Mouse (Mus musculus) T-helper 17 cell (primary cell): ENCODE measurements around the gene 4930556J24Rik.
"Not testable (repeated sequence)": the region's sequence is repeated elsewhere in the genome, so short reads cannot be mapped to it uniquely, and the experiment has no call there.

Experiments used
- in situ Hi-C, 2 experiments: fragments of 300-600 bp; cut with MboI, MseI; formaldehyde crosslinking; loops; 1 replicate in 1 of 2; 2 replicates in 1 of 2; pipeline ENCODE4 v1.15.1; 2025; ENCODE audit warnings: high pct_unique_total_duplicates in 2 of 2

4930556J24Rik gene

DNA sequence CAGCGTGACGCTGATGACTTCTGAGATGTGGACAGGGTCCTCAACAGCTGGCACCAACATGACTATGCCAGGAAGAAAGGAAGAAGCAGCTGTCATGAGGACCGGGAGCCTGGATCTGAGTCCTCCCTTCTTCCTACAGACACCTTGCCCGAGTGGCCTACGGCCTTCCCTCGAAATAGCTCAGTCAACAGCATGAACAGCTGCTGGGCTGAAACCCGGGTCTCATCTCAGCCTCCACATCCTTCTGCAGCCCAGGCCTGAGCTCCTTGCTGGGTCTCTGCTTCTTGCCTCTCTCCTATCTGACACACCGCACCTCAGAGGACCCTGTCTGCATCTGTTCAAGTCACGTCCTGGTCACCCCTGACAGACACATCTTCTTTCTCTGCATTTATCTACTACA is 54.5 kb downstream of the 4930556J24Rik start:
- in situ Hi-C loops = no loop called here

DNA sequence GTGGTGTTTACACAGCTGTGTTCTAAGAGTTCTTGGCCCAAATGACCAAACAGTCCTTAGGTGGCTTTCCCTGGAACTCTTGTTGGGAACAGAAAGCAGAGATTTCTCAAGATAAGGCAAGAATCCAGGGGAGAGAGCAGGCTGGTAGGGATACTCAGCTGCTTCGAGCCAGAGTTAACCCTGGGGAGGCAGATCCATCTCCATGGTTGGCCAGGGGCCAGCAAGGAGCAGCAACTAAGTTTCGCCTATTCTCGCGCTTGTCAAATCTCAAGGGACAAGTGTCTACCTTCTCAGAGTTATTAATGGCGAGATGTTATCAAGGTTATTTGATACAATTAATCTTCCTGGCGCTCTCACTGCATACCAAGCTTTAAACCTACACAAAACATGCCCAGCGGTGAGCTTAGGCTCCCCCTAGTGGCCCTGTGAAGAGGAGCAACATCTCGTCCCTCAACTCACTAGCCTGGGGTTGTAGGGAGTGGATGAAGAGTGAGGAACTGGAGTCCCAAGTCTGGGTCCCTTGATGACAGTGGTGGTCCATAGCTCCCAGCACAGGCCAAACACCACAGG is 55.2 kb downstream of the 4930556J24Rik start:
- in situ Hi-C loops = no loop called here

- in situ Hi-C loops = no loop called here
These were observed 56.1 kb downstream of the 4930556J24Rik start for GRCm38 (mm10) chr11:3920476-3920875.

GRCm38 (mm10) chr11:3918738-3919137 is 57.8 kb downstream of the 4930556J24Rik start:
- in situ Hi-C loops = no loop called here

DNA sequence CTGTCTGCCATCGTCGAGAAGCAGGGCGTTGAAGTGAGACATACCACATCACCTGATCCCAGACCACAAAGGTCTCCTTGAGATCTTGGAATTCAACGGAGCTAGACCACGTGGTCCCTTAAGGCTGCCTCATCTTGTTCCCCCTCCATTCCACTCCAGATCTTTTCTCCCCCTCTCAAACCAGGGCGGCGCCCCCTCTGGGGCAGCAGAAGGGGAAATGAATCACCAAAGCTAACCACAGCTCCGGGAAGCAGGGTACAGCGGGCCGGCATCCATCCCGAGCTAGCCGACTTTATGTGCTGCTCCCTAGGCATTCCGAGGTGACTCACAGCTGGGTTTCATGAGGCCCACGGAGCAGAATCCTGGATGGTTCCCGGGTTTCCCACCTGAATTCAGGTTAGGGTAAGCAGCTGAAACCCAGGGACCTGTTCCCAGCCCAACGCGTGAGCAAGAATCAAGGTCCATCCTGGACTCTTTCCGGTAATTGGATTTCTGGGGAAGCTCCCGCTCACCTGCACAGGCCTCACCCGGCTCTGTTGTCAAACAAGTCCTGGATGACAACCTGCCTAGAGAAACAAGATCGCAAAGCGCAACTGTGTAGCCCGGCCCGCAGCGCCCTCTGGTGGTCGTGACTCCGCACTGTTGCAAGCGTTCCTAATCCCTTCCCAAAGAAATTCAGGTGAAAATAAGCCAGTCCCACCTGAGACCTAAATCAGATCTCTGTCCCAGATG is 62.3 kb downstream of the 4930556J24Rik start, which contains the start of gene Slc35e4:
Gene Slc35e4, minus strand, starts transcription at position 556 of the 732 bp plus-strand sequence.
- in situ Hi-C loops = no loop called here

DNA sequence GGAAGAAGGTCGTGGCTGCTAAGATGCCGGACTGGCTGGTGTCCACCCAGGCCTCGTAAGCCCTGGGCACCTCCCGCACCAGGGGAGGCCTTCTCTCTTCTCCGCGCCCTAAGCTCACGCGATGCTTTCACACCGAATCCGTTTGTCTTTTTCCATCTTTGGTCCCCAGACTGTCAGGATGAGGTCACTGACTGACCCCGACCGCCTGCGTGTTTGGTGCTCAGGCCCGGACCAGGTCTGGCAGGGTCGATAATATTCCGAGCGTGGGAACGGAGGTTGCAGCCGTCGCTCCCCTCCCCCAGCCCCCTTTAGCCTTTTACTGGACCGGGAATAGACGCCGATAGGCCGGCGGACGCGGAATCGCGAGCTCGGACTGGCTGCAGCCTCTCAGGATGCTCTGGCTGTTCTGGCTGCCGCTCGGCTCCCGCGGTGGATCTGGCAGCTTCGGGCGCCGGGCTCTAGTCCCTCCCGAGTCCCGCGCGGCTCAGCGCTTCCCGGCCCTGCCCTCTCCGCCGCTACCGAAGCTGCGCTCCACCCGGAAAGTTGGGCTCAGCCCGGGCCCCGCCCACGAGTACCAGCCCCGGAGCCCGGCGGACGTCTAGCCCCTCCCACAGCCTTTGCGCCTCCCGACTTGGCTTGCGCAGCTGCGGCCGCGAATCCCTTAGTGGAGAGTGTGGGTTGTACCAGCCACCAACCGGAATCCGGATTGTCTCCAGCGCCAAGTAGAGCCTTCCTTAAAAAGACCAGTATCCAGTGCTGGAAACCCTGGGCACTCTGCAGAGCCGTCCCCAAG is 63.1 kb downstream of the 4930556J24Rik start:
- in situ Hi-C loops = no loop called here

DNA sequence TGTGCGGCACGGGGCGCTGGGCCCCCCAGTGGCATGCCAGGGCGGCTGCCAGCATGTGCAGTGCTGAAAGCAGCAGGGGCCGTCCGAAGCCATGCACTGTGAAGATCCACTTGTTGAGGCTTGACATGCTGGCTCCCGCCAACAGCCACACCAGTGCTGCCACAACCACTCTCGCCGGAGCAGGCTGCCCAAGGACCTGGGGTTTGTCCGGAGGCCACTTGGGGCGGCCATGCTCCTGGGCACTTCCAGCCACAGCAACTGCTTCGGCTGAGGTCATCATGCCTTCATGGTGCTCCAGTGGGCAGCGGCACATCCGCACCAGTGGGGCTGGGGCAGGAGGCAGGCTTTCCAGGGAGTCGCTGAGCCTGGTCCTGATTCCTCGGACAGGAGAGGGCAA is 63.7 kb downstream of the 4930556J24Rik start:
- in situ Hi-C loops = no loop called here

DNA sequence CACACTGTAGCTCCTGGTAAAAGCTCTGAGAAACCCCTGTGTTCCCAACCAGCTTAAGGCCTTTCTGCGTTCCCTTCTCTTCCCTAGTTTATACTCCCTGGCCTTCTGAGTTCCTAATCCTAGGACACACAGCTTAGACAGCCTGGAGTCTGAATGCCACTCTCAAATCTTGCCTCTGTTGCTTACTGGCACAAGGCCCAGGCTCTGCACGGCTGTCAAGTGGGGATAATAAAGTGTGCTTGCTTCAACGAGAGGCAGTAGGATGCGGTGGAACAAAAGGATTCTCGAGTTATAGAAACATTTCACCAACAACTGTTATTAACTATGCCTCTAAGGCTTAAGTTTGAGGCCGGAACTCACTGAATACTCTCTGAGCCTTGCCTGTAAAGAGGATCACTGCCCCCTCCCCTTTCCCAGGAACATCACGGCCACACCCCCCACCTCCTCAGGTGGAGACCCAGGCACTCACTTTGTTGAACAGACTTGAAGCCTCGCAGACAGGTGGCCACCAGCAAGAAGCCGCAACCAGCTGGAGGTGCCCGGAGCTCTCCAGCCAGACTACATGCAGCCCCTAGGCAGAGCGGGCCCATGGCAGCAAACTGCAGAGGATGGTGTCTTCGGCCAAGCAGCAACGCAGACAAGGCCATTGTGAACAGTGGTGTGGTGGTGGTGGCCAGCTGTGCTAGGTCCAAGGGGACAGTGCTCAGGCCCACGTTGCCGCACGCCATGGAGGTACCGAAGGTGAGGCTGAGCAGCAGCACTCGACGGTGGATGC is 64.3 kb downstream of the 4930556J24Rik start:
- in situ Hi-C loops = no loop called here

- in situ Hi-C loops = not testable (repeated sequence)
These were observed 65.1 kb downstream of the 4930556J24Rik start for GRCm38 (mm10) chr11:3911440-3911839.

GRCm38 (mm10) chr11:3910513-3911310 is 65.9 kb downstream of the 4930556J24Rik start:
- in situ Hi-C loops = no loop called here

GRCm38 (mm10) chr11:3909236-3909635 is 67.3 kb downstream of the 4930556J24Rik start:
- in situ Hi-C loops = loop anchor here in 1 of 2 experiments (5.0 kb wide), 1 partner anchor 47 kb away; the partner anchor contains the start of gene Osbp2

GRCm38 (mm10) chr11:3905446-3905845 is 71.1 kb downstream of the 4930556J24Rik start:
- in situ Hi-C loops = loop anchor here in 1 of 2 experiments (5.0 kb wide), 1 partner anchor 43 kb away; the partner anchor contains the start of gene Osbp2

GRCm38 (mm10) chr11:3904673-3905072 is 71.9 kb downstream of the 4930556J24Rik start:
- in situ Hi-C loops = loop anchor here in 1 of 2 experiments (5.0 kb wide), 1 partner anchor 42 kb away; the partner anchor contains the start of gene Osbp2

GRCm38 (mm10) chr11:3903046-3903445 is 73.5 kb downstream of the 4930556J24Rik start:
- in situ Hi-C loops = no loop called here

DNA sequence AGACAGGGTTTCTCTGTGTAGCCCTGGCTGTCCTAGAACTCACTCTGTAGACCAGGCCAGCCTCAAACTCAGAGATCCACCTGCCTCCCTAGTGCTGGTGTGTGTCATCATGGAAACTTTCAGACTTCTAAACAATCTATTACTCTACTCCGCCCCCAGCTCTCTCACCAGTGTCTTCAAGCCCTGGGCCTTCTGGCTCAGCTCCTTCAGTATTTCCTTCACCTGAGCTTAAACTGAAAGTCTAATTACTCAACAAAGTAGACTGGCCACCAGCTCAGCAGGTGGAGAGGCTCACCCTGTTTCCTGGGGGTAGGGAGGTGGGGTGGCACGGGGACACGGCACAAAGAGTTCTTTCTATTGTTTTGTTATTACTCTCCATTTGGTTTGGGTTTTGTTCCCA is 74.1 kb downstream of the 4930556J24Rik start:
- in situ Hi-C loops = no loop called here

GRCm38 (mm10) chr11:3900296-3900695 is 76.3 kb downstream of the 4930556J24Rik start:
- in situ Hi-C loops = no loop called here

DNA sequence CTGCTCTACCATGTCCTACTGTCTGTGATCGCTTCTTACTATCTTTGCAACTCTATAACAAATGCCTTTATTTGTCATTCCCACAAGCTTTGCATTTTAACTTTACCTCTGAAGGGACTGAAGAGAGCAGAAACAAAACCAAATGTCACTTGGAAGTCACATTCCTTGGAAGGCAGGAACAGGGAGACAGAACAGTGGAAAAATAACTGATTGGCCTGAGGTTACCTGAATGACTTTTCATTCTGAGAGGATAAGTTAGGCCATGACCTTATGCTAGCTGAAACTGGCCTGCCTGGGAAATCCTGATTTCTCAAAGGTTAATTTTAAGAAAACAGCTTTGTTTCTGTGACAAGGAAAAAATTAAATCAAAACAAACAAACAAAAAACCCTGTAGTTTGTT is 80.6 kb downstream of the 4930556J24Rik start:
- in situ Hi-C loops = no loop called here

GRCm38 (mm10) chr11:3895458-3895857 is 81.1 kb downstream of the 4930556J24Rik start:
- in situ Hi-C loops = no loop called here

DNA sequence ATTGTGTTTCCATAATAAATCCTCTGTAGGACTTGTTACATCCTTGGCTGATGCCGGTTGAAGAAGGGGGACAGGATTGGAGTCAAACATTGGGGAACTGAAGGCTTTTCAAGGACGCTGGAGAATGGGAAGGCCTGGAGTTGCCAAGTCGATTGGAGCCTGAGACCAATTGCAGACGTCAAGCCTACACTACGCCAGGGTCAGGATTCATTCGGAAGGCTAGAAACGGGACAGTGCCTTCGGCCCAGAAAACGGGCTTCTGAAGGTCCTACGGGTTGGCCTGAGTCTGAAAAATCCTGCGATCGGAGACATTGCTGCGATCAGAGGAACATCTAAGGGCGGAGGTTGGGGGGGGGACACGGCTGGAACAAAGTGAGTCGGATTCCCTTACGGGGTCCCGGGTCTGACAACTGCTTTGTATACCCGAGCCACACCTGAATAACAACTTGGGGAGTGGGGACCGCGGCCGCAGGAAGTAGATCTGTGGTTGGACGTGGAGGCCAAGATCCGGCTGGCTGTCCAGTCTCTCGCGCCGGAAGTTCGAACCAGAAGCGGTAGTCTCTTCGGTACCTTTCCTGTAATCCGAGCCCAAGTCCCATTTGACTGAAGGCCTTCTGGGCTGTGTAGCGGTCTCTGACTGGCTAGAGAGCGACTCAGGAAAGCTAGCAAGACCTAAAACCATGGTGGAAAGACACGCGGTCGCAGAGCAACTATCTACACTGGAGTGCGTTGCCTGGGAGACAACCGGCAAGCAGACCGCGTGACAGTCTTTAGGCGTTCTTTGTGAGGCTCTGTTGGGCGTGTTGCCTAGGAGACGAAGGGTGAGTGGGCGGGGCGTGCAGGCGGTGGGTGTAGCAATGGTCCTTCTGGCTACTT is 81.9 kb downstream of the 4930556J24Rik start, which contains the start of the genes 4921536K21Rik and Dusp18:
Gene 4921536K21Rik, minus strand, starts transcription at position 693 of the 876 bp plus-strand sequence.
Gene Dusp18, plus strand, starts transcription at position 835 of the 876 bp plus-strand sequence.
- in situ Hi-C loops = no loop called here
